Mouse (Mus musculus): Measurements from ENCODE around the gene Il22ra2.

Il22ra2 gene

DNA sequence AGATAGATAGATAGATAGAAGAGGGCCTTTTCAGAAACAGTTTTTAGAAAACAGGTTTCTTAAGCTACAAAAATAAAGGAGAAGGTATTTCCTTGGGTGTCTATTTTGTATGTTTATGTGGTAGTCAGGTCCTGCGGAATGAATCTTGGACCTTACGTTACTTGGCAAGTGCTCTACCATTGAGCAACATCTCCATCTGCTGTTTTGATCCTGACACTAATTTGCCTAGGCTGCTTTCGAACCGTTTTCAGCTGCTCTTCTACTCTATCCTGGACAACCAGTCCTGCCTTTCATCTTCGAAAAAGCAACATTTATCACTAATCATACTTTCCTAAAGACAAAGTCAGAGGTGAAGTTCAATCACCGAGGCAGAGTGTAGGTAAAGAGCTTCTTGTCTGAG is 18.6 kb upstream of the Il22ra2 start:
- DNase-seq: no peak

DNA sequence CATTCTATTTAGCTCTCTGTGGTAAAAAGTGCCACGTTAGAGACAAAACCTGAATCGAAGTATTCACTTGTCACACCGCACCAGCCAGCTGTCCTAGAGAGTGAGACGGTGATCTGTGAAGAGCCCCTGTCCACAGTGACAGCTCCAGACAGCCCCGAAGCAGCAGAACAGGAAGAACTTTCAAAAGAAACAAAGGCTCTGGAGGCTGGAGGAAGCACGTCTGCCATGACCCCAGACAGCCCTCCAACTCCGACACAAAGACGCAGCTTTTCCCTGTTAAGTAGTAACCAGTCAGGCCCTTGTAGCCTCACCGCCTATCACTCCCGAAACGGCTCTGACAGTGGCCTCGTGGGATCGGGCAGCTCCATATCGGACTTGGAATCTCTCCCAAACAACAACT is 12.7 kb upstream of the Il22ra2 start:
- DNase-seq: no peak

DNA sequence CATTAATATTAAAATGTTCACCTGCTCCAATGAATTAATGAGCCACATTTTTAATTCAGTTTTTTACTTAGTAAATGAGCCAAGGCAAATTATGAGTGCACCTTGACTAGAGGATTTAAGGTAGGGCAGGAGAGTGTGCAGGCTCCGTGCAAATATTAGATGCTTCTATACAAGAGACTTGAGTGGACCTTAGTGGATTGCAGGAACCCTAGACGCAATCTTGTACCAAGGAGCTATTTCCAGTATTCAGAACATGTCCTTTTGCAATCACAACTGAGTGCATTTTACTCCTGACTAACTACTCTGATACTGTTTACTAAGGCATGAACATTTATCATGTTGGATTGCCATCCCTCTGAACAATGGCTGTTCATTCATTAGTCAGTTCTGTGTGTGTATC is 10.2 kb upstream of the Il22ra2 start:
- DNase-seq: no peak

DNA sequence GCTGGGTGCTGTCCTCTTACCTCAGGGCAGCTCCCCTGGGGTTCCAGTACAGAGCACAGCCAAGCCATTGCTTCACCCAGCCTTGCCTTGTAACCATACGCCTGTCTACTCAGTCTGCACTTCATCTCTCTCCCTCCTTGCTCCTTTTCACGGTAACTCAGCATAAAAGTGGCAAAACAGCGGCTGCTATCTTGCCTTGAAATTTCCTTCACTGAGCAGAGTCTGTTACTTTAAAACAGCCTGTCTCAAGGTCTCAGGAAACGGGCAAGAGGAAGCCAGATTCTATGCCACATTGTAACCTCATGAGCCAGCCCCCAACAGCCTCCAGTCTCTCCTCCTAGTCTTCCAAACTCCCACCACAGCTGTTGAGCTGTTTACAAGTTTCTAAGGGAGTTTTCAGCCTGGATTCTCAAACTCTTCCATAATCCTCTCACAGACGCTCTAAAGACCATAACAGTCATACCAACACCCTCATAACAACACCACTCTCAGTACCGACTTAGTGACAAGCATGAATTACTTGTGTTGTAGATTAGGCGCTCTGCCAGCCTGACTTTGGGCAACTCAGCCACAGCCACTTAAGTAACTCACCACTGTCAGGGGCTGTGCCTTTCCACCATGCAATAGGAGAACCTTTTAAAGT is 8.6 kb upstream of the Il22ra2 start:
- peak; percentile 54 for DNase-seq

DNA sequence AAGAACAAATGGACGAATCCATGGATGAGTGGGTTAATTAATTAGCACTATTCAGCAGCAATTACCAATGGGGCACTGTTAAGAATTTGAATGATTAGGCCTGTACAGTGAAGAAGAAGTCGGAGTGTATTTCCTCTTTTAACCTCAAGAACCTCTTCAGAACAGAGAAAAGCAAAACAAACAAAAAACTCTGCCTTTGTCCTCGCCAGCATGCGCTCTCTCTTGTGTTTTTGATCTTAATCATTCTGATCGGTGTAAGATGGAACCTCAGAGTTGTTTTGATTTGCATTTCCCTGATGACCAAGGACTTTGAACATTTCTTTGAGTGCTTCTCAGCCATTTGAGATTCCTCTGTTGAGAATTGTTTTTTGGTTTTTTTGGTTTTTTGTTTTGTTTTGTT is 2.1 kb upstream of the Il22ra2 start:
- DNase-seq: no peak

DNA sequence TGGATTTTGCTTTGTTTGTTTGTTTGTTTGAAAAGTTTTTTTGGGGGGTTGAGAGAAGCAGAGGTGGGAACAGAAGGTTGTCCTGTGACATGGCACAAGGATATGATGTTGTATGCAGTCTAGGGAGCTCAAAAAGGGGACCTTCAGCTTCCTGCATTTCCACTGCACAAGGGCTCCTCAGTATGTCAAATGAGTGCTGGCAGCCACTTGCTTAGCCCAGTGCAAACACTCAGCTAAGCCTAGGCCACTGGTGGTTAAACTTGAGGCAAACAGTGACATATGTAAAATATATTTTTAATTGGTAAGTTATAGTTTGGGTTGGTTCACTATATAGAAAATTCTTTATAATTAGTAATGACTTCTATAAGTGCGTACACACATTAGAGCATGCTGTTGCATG is 2.8 kb downstream of the Il22ra2 start:
- no peak for DNase-seq

DNA sequence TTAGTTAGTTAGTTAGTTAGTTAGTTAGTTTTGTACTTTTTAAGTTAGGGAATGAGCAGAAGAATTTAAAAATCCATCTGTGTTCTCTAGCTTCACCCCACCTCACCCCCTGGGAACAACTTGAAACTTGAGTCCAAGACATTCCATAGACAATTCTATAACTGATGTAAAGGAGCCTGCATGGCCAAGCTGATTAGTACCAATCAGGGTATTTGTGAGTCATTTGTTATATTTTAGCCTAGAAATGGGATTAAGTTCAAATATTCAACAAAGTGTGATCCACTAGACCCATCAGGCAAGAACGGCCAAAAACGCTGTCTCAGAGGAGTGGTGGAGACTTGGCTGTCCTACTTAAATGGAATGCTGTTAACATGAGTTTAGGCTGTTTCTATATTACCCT is 5.5 kb downstream of the Il22ra2 start:
- DNase-seq: no peak

DNA sequence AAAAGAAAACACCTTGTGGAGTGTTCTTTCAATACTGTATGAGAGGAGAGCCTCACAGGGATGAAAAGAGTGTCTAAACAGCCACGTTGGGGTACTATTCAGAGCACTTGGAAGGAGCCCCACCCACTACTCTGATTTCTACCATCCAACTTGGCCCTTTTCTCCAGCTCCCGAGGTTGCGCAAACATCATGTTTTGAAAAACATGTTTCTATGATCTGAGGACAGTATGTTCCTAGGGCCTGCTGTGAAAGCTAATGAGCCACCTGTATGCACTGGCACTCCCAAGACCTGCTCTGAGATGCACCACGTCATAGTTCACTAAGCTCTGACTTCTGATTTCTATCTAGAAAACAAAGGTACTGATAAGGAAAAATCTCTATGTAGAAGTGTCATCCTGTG is 6.0 kb downstream of the Il22ra2 start:
- DNase-seq: no peak

DNA sequence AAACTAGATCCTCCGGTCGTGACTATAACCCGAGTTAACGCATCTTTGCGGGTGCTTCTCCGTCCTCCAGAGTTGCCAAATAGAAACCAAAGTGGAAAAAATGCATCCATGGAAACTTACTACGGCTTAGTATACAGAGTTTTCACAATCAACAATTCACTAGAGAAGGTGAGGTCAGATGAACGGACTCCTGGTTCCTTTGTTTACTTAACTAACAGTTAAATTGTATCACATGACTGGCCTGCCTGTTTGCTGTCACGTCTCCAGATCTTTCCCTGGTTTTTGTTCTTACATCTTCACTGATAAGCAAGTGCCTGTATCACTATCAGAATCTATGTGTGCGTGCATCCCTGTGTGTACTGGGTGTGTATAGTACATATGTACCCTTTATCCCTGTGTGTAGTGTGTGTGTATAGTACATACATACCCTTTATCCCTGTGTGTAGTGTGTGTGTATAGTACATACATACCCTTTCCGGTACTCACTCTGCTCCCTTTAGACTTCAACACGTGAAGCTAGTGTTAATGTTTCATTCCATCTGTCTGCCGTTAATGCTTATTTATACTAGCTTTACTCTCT is 9.9 kb downstream of the Il22ra2 start:
- DNase-seq: no peak

DNA sequence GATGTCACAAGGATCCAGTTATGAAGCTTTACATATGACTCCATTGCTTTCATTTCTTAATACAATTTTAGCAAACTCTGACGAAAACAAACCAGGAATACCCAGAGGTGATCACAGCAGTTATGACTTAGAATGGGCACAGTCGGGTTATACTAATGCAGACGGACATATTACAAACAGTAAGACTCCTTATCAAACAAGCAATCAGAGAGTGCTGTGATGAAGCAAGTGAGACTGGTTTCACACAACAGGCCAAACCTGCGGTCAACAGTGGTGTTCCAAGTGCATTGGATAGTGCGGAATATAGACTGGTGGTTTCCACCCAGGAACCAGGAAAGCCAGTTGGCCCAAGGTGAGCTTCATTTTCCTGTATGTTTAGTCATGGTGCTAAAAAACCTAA is 17.1 kb downstream of the Il22ra2 start:
- DNase-seq: no peak

DNA sequence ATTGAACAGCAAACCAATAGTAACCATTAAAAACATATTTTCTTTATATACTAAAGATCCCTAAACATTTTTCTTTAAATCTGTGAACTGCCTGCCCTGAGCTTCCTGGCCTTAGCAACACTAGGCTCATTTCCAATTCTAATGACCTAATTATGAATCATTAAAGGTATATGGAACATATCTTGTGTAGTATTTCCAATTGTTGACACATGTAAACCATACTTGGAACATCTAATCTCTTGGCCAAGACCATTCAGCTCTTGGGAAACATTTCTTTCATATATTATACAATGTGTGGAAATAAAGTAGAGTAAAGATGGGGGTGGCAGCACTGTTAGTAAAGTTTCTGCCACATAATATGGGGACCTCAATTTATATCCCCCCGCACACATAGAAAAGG is 17.8 kb downstream of the Il22ra2 start:
- DNase-seq: no peak

DNA sequence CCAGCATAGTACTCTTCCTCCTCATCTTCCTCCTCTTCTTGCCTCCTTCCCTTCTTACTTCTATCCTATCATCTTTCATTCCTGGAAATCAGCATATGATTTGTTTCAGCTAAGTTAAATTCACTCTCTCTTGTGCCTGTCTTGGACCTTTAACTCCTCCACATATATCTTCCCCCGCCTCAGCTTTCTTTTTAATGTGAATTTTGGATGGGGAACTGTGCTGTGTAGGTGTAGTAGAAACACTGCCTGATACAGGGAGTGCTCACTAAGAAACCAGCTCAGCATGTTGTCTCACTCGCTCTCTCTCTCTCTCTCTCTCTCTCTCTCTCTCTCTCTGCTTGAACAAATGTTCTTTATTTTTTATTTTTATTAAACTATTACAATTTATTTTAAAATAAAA is 23.3 kb downstream of the Il22ra2 start:
- DNase-seq: no peak

DNA sequence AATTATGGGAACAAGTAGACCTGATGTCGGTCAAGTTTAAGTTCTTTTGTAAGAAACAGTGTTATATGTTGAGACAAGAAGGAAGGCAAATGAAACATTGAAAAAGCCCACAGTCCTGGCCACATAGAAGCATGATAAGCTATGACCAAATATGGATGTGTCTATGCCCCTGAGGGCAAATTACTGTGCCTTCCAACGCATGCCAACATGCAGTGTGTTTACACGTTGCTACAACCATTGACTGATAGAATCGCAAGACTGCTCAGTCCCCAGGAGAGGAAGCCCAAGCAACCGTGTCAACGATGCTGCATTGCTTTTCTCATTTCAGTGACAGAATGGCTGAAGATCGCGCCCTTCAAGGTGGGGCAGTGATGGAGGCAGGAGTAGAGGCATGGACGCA is 35.6 kb downstream of the Il22ra2 start:
- no peak for DNase-seq

DNA sequence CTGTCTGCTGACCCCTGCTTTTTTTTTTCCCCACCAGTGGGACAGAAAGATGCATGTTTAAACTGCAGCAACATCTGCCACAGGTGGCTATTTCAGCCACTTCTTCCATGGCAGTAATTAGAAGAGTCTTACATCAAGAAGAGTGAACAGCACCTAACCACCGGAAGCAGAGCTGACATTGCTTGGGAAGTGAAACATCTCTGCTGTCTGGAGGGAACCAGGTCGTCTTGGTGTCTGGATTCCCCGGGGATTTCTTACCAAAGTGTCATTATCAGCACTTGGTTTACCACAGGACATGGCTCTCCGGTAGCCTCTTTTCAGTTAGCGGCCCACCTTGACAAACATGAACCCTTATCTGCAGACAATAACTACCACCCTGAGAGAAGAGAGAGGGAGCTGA is 38.2 kb downstream of the Il22ra2 start:
- no peak for DNase-seq

DNA sequence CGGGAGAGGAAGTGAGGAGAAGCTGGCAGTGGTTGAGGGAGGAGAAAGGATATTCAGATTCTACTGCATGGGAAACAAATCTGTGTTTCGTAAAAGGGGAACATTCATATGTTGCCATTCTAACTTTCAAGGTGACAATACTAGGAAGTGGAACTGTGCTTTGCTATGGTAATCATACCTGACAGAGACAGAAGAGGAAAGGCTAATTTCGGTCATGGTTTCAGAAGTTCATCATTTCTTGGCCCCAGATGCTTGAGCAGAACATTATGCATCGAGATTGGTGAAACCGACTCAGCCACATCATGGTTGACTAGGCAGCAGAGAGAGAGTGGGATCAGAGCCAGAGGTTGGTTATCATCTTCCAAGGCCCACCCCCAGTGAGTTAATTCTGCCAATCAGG is 47.2 kb downstream of the Il22ra2 start:
- no peak for DNase-seq

DNA sequence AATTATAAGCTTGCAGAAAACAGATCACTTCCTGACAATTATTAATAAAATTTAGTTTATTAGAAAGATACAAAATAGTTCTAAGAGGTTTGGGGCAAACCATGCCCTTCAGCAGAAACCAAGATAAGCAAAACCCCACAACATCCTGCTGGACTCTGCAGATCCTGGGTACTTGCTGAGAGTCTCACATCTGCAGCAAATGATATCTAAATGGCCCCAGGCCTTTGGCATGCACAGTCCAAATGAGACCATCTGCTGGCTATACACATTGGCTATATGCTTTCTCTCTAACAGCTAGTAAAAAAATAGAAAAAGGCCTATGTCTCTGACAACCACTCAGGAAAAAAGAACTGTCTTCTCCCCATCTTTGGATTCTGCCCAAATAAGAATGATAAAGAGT is 50.2 kb downstream of the Il22ra2 start:
- DNase-seq: no peak

DNA sequence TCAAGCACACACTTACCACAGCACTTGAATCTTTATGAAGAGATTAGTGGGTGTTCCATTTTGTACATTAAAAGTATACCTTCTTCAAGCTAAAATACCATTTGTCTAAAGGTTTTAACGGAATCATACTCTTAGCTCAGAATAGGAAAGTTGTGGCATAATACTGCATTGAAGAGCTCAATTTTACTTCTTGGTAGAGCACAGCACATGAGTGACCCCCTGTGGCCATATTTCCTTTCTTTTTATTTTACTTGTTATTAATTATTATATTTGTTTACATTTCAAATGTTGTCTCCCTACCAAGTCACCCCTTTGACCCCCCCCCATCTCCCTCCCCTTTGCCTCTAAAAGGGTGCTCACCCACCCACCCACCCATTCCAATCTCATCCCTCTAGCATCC is 51.3 kb downstream of the Il22ra2 start:
- no peak for DNase-seq
